Mouse (Mus musculus) adrenal gland, postnatal 4 days (tissue): ENCODE results near the gene Cfap69. TPM values are rescaled to one million over a fixed set of nuclear protein-coding genes. Genes with fewer than 3 reads are reported as not detected.

Source experiments
- DNase-seq, 2 experiments: peaks; one replicate each; pipeline ENCODE4 v3.0.0; 2021 to 2022; ENCODE audit warnings: low spot score in 2 of 2, mixed read lengths in 2 of 2
- total RNA-seq, 2 experiments: library from RNA; stranded (reverse); gene quantifications; 2 replicates each; pipeline ENCODE4 v1.2.3; 2021

Cfap69 gene
- total RNA-seq, 2 experiments from 2014 or later, result 6.0 to 7.3 TPM

DNA sequence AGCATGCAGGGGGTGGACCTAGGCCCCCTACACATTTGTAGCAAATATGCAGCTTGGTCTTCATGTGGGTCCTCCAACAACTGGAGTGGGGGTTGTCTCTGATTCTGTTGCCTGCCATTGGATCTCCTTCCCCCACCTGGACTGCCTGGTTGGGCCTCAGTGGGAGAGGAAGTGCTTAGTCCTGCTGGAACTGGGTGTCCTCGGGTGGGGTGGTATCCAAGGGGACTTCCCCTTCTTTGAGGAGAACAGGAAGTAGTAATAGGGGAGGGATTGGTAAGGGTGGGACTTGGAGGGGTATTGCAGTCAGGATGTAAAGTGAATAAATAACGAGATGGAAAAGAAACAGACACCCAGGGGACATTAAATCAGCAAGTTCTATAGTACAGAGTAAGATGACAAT is 5.4 kb downstream of the Cfap69 start:
- DNase-seq, result no peak

GRCm38 (mm10) chr5:5657932-5658331 is 6.1 kb downstream of the Cfap69 start:
- no peak for DNase-seq

- DNase-seq, result no peak
Observed at GRCm38 (mm10) chr5:5648817-5649569, 15.0 kb downstream of the Cfap69 start.

GRCm38 (mm10) chr5:5646173-5646572 is 17.9 kb downstream of the Cfap69 start:
- DNase-seq, result no peak

GRCm38 (mm10) chr5:5638496-5638895 is 25.5 kb downstream of the Cfap69 start:
- no peak for DNase-seq

DNA sequence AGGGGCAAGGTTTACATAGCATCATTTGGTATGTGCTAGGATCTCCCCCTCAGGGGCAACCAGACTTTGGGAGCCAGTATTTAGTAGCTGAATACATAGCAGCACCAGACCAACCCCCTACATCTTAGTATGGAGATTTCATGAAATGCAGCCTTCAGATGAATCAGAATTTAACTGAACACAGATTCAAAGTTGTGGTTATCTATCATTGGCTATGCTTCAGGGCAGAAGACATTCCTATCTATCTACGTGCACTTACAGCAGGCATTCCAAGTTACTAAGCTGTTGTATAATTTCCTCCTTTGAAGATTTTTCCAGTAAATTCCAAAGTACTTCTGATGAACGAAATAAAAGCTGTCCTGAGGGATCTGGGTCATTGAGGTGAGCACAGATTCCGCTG is 38.5 kb downstream of the Cfap69 start:
- DNase-seq, result no peak

GRCm38 (mm10) chr5:5618329-5618728 is 45.7 kb downstream of the Cfap69 start:
- no peak for DNase-seq

GRCm38 (mm10) chr5:5610540-5610939 is 53.5 kb downstream of the Cfap69 start:
- no peak for DNase-seq

GRCm38 (mm10) chr5:5587686-5588085 is 76.4 kb downstream of the Cfap69 start:
- DNase-seq, result no peak

- DNase-seq, result no peak
Observed at GRCm38 (mm10) chr5:5573749-5574317, 90.2 kb downstream of the Cfap69 start, which contains the start of gene Gm8773. TSS of gene Gm8773 (plus strand) at chr5:5573799.

DNA sequence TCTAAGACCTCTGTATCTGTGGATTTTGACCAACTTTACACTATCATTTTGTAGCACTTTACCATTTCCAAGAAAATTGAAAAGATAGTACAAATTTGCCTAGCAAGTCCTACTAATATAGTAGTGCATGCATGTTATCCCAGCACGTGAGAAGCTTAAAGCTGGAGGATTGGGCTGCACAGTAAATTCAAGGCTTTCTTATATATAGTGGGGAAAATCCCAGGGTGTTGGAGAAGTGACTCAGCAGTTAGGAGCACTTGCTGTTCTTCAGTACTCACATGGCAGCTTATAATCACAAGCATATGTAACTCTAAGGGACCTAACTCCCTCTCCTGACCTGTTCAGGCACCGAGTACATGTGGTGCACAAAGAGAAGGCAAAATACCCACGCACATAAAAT is 101.6 kb downstream of the Cfap69 start:
- no peak for DNase-seq

DNA sequence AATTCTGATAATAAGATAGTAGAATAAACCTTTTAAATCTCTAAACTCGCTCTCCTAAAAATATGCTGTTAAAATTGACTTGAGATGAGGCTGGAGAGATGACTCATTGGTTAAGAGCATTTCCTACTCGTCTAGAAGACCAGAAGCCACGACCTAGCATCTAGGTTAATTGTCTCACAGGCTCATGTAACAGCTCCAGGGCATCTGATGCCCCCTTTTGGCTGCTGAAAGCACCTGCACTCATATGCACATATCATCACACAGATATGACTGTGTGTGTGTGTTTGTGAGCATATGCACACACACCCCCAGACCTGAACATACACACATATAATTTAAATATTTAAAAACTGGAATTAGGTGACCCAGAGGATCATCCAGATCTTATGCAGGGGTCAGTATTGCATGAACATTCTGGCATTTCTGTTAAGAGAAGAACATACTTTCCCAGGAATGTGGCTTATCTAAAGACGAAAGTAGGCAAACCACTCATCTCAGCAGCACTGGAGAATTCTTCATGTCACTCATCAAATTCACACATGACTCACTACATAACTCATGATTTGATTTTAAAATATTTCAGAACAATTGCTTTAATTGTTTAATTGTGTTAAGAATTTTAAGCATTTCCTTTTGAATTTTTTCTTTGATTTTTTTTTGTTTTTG is 102.9 kb downstream of the Cfap69 start:
- no peak for DNase-seq

GRCm38 (mm10) chr5:5559798-5560197 is 104.2 kb downstream of the Cfap69 start:
- no peak for DNase-seq

DNA sequence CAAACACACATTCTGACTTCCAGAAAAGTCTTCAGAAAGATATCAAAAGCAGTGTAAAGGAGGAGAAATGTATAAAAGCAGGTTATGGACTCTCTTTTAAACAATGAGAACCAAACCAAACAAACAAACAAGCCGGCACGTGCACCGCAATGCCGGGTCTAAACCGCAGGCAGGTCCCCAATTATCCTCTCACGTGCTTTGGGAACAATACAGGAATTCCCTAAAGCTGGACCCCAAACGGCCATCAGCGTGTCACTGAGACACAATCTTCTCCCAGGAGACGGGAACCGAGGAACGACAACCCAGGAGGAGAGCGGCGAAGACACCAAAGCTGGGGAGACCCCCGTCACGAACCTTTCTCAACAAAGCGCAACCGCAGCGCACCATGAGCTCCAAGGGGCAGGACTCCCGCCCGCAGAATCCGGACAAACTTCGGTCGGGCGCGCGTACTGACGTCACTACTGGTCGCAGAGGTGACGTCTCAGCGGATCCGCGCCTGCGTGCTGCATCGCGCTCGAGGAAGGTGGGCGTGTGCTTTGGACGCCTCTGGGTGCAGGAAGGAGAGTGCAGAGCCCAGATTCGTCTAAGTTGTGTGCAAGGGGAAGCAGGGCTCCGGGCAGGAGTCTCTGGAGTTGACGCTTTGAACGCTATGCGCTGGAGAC is 104.8 kb downstream of the Cfap69 start, which contains the start of gene Gtpbp10:
TSS of gene Gtpbp10 (minus strand) at position 460 of the 662 bp plus-strand sequence.
- DNase-seq, result peak; percentile 88 to 90

DNA sequence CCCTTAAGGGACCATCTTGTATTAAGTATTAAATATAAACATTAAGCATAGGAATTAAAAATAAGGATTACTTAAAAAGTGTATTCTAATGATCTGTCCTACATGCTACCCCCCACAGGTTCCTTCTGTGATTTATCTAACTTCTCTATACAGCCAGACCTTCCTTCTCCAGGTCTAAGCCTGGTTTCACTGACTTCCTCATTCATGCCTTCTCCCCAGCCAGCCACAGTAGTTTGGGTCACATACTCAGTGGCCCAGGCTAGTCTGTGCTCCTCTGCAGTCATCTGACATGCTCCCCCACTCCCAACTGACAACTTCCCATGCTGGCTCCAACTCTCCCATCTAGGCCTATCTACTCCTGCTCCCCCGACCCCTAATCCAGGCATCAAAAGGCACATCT is 112.9 kb downstream of the Cfap69 start:
- no peak for DNase-seq

- DNase-seq, result no peak
Observed at GRCm38 (mm10) chr5:5540385-5540784, 123.7 kb downstream of the Cfap69 start.

GRCm38 (mm10) chr5:5539771-5540170 is 124.3 kb downstream of the Cfap69 start:
- no peak for DNase-seq

DNA sequence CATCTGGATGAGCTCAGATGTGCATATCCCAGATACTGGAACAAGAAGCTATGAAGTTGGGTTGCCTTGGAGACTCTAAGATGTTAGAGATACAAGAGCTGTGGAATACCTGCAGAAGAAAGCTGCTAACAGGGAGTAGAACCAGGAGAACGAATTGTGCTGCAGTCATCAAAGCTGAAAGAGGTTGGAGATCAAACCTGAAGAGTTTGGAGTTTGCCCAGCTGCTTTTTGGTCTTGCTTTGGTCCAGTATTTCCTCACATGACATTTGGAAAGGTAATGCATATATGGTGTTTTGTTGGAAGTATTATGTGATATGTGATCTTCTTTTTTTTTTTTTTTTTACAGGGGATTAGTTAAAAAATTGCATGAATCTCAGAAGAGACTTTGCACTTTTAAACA is 127.9 kb downstream of the Cfap69 start:
- no peak for DNase-seq

GRCm38 (mm10) chr5:5533656-5534420 is 130.2 kb downstream of the Cfap69 start:
- no peak for DNase-seq
